Mouse (Mus musculus): ENCODE measurements around the gene Lypd6b. TPM values are rescaled to one million over a fixed set of nuclear protein-coding genes. Genes with fewer than 3 reads are reported as not detected.

Lypd6b gene
- total RNA-seq (2022) = 10 to 100 TPM in 2 of 4 experiments, 1 to 10 TPM in 2; 9.0 to 10.3 (median 9.7) TPM

DNA sequence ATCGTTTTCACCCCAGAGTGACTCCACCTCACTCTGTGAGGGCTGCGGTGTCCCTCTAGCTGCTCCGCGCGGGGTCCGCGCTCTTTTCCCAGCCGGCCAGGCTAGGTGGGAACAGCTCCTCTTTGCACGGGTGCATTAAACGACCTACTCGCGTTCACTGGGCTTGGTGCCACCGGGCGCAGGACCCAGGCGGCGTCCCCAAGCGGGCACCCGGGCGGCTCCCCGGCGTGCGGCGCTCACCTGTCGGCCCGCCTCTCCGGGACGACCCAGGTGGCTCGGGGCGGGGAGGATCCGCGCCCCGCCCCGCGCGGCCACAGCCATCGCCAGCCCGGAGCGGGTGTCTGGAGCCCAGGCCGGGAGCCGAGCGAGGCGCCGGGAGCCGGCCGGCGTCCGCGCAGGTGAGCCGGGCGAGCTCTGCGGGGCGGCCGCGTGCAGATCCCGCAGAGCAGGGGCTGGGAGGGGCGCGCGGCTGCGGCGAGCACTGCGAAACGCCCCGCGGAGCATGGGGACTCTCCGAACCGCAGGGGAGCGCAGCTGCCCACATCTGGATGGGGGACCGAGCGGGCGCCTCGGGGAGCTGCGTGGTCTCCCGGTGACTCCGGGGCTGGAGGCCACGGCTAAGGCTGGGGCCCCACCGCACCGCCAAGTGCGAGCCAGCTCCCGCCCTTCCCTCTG, at the start of gene Lypd6b:
Gene Lypd6b, plus strand, starts transcription at position 313 of the 675 bp plus-strand sequence.
- DNase-seq (ENCODE audit: low spot score in 2 of 2) = no peak

DNA sequence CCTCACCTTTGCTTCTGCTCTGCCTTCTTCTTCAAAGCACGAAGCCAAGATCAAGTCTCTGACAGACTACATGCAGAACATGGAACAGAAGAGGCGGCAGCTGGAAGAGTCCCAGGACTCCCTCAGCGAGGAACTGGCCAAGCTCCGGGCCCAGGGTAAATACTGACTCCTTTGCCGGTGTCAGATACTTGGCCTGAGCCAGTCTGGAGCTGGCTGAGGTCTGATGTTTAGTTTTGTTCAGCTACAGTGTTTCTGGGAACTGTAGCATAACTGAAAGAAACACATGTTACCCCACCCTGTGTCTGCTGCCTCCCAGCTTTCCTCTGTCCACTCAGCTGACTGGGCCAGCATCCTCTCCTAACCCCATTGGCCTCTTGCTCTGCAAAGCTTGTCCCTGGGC, 48.4 kb upstream of the Lypd6b start:
- DNase-seq (ENCODE audit: low spot score in 2 of 2) = no peak

DNA sequence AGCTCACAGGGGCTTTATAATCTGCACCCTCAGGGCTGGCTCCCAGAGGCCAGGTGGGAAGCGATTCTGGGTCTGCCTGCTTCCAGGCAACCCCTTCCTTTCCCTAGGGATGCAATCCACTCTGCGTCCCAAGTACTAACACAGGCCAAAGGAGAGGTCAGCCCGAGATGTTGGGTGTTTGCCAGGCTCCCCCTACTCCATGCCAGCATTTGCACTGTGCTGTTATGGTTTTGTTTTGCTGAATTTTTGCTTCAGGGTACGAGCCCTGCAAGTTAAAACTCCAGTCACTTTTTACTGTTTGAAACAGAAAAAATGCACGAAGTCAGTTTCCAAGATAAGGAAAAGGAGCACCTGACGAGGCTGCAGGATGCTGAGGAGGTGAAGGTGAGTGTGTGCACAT, 46.5 kb upstream of the Lypd6b start:
- no peak for DNase-seq (ENCODE audit: low spot score in 2 of 2)

DNA sequence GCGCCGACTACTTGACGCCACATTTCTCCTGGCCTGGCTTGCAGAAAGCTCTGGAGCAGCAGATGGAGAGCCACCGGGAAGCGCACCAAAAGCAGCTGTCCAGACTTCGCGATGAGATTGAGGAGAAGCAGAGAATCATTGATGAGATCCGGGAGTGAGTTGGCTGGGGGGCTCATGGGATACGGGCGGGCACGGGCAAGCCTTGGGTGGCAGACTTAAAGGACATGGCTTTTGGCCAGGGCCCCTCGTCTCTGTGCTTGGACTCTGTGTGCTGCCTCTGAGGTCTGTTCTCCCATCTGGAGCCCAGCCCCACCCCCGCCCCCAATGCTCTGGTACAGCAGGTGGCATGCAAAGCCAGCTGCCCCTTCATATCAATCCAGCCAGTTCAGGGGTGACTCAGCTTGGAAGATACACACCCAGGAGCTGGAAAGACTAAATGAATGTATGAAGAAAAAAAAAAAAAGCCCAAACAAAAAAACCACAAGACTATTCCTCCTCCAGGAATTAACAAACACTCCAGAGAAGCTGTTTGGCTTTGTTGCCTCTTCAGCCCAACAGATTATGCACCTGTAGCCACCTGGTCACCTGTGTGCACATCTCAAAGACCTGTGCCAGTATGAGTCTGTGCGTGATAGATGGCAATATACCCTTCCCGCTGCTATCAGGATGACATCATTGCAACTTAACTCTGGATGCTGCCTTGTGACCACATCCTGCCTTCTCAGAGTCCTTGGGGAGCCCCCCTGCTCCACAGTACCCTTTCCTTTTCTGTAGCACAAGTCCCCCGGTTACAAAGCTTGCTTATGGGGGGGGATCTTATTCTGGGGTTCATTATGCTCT, 45.4 kb upstream of the Lypd6b start:
- peak in 1 of 2 experiments; percentile 63 for DNase-seq (ENCODE audit: low spot score in 2 of 2)

DNA sequence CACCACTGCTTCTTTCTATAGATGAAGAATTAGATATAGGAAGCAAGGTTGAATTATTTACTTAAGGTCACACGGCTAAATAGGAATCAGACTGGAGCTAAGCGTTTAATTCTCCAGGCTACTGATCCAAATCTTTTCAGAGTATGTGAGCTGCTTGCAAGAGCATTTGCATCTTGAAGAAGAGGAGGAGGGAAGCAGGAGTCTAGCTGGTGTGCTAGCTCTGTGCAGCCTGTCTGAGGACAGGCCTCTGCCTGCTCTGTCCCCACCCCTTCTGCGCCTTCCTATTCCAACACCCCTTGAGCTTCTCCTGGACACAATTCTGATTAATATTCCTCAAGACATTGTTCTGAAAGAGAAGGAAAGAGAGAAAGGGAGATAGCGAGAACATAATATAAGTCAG, 44.6 kb upstream of the Lypd6b start:
- DNase-seq (ENCODE audit: low spot score in 2 of 2) = no peak

DNA sequence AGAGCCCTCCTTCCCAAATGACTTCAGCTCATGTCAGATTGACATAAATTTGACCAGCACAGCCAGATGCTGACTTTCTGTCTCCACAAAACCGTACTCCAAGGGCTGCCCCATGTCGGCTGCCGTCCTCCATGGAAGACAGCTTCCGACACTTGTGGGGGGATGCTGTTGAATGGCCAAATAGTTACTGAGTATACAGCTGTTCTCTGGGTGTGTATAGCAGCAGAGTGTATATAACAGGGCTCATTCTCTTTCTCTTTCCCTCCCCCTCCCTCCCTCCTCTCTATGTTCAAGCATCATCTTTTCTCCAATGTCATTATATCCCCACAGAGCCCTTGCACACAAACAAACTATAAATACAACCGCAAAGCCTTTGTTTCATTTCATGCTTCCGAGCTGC, 43.7 kb upstream of the Lypd6b start:
- no peak for DNase-seq (ENCODE audit: low spot score in 2 of 2)

DNA sequence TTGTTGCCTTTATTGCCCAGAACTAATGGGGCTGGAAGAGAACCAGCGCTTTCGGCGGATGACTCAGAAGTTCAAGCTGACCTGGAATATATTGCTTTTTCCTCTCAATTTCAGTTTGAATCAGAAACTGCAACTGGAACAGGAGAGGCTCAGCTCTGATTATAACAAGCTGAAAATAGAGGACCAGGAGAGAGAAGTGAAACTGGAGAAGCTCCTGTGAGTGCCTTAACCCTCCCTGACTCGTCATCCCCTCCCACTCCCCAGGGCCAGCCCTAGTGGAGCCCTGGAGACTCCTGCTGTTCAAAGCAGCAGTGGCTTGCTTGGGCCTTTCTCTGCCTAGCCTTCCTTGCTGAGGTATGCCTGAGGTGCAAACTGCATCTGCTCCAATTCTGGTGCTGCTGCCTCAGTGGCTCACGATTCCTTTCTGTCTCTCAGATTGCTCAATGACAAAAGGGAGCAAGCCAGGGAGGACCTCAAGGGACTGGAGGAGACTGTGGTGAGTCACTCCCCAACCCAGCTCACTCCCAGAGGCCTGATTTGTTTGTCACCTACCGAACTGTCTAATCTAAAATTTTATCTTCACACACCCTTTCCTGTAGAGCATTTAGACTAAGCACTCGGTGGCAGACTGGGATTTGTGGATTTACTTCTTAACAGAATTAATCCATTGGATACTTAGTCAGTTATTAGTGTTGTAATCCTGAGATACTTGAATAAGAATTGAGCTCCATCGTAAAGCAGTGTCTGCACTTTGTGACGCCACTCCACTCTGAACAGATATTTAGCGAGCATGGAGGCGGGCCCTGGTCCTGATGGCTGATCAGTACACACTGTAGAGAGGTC, 43.0 kb upstream of the Lypd6b start:
- DNase-seq (ENCODE audit: low spot score in 2 of 2) = no peak

DNA sequence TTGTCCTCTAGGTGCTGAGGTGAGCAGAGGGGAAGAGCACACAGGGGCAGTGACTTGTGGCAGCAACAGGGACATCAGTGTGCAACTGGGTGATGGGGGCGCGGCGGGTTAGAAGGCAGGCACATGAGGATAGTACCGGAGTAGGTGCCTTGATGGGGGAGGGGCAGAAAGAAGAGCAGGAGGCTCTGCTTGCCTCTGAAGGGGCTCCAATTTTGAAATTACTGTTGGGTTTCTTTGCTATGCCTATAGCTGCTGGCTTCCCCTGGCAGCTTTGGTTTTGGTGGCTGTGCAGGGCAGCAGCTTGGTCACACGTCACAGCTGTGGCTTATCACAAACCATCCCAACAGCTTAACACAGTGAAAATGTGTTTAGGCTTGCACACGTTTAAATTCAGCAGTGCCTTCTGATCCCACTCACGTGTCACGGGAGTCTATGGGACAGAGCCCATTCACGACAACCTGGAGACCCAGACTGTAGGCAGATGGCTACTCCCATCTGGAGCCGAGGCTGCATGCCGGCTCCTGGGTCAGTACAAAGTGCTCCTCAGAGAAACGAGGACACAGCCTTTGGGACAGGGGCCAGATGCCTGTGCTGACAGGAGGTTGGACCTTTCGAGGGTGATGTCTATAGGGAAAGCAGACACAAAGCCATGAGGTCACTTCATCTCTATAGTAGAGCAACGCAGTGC, 42.2 kb upstream of the Lypd6b start:
- DNase-seq (ENCODE audit: low spot score in 2 of 2) = no peak

DNA sequence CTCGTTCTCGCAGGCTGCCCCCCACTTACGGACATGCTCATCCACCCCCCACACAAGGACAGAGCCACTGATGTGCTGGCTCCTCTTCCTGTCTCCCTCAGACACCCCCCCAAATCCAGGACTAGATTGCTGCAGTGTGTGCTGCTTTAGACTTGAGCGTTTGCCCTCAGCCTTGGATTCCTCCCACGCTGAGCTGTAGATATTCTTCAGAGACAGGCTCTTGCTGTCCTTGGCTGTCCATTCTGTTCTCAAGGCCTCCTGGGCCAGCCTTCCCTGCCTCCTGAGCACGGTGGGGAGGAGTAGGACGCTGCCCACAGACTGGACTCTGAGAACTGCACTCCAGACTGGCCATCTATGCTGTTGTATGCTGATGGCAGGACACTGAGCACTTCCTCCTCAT, 40.5 kb upstream of the Lypd6b start:
- no peak for DNase-seq (ENCODE audit: low spot score in 2 of 2)

DNA sequence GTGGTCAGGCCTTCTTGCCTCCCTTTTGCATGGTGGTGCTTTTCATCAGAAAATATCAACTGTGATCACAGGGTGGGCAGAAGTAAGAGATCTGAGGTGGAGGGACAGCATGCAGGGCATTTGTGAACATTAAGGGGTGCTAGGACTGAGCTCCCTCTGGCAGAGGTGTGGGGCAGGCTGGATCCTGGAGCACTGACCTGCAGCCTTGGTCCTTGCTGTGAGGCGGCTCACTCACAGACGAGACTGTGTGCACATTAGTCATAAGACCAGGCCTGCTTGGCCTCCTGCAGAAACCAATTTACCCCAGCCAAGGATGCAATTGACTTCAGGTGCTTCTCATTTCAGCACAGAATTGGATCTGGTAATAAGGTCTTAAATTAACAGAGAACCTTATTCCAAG, 39.8 kb upstream of the Lypd6b start:
- no peak for DNase-seq (ENCODE audit: low spot score in 2 of 2)

DNA sequence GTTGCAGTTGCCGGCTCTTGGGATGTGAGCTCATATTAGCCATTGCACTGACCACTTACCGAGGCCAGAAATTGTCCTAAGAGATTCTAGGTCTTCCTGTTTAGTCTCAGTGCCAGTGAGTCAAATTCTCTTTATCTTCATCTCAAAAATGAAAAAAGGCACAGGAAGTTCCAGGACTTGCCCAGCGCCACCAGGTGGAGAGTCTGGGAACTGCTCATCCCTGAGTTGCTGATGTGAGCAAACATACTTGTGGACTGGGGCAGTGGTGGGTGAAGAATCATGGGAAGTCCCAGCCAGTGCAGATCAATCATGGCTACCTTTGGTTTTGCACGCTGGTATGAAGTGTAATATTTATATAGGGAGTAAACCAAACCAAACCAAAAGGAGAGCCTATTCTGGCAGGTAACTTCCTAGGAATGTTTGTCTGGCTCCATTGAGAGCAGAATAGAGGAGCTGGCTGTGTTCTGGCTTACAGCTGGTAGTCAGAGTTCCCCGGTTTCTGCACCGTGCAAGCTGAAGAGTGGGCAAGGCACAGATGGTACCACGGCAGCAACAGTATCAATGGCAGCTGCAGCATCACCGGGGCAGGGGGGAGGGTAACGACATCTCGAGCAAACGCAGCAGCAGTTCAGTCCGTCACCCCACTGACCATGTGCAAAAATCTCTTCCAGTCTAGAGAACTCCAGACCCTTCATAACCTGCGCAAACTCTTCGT, 38.7 kb upstream of the Lypd6b start:
- peak in 1 of 2 experiments; percentile 62 for DNase-seq (ENCODE audit: low spot score in 2 of 2)

DNA sequence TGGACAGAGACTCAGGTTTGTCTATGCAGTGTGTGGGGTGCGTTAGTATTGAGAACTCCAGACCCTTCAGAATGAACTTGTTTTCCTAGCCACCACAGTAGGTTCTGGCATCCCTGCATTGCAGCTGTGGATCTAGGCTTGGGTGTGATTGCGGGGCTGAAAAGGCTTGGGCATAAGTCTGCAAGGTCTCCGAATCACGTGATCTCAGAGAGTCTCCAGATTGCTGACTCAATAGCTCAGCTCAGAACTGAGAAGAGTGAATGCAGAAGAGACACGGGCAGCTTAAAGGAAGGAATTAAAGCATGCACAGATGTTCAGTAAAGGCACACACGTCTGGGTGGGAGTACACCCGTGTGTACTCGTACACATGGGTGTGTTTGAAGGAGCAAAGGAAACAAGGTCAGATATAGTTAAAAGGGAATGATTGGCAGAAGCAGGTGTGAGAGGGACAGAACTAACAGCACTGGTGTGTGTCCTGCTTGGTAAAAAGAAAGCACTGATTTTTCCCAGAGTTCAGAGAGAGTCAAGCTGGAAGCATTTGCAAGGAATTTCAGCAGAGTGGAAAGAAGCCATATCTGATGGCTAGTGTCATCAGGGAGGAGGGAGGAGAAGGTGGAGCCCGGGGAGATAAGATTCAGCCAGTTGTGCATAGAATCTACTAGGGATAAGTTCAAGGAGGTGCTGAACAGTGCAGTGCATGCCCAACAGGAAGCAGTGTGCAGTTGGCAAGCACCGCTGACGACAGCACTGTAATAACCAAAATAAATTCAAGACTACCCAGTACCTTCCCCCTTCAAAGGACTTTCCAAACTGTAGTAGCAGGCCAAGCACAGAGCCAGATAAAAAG, 37.5 kb upstream of the Lypd6b start:
- no peak for DNase-seq (ENCODE audit: low spot score in 2 of 2)

DNA sequence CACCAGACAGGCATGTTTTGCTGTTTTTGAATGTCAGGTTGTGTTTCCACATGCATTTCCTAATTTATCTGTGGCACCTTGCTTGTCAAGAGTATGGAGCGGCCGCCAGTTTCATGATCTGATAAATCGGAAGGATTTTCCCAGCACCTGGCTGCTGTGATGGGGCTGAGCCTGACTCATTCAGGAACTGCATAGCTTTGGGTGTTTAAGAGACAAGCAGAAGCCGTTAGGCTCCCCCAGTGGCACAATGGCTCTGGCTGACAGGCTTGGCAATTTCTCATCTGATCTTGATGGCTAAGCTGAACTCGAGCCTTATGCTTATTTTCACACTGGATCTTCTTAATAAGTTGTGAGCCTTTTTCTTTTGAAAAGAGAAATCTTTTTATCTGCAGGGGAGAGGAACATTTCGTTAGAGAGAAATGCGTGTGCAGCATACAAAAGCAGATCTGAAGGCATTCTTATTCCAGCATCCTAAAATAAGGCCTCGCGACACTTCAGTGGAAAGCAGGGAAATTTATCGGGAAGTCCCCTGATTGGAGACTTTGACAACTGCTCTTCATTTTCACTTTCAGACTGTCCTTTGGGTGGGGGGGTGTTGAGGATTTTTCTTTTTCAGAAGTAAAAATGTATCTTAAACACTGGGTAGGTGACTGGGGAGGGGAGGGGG, 35.8 kb upstream of the Lypd6b start:
- no peak for DNase-seq (ENCODE audit: low spot score in 2 of 2)

DNA sequence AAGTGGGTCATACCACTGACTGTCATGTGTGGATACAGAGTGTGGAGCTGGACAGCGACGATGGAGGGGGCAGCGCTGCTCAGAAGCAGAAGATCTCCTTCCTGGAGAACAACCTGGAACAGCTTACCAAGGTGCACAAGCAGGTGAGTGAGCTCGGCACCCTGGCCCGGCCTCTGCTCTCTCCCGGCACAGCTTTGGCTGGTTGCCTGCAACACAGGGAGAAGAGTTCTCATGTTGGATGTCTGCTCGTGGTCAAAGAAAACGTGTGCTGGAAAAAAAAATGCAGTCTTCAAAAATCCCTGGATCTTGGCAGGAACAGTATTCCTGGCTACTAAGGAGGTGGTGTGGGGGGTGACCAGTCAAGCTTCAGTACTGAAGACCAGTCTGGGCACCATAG, 35.3 kb upstream of the Lypd6b start:
- DNase-seq (ENCODE audit: low spot score in 2 of 2) = no peak

DNA sequence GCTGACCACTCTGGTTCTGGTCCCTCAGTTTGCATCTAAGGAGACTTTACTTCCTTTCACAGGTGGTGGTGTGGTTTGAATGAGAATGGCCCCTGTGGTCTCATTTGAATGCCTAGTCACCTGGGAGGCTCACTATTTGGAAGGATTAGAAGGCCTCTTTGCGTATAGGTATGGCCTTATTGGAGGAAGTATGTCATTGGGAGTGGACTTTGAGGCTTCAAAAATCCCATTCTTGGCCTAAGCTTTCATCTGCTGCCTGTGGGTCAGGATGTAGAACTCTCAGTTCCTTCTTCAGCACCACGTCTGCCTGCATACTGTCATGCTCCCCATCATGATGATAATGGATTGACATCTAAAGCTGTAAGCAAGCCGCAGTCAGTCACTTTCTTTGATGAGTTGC, 34.4 kb upstream of the Lypd6b start:
- no peak for DNase-seq (ENCODE audit: low spot score in 2 of 2)

DNA sequence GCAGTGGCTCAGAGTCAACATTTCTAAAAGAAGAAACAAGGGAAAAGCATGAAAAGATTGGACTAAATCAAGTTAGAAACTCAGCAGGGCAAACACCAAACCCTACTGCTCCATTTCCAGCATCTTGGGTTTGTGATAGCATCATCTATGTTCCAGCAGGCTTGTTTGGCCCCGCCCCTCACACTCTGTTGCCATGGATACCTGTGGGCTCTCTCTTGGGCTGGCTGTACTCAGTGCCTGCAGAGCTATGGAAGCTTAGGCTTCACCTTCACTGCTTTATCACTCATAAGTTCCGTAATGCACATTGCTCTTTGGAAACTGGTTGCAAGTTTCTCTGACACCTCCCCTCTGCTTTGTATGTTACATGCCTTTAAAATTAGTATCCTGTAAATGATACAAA, 32.4 kb upstream of the Lypd6b start:
- no peak for DNase-seq (ENCODE audit: low spot score in 2 of 2)

DNA sequence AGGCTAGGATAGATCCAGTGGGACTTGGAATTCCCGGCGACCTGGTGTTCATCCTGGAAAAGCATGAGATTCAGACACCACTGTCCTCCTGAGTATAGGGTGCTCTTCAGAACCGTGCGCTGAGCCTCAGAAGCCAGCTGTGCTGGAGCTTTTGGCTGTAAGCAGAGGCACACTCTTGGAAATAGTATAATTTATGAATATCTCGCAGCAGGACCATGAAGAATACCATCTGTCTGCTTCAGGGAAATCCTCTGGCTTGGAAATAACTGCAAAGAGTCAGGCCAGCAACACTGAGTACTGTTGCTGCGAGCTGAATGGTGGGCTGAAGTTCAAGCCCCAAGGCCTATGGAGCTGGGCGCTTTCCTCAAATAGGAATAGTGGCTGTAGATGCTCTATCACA, 29.9 kb upstream of the Lypd6b start:
- no peak for DNase-seq (ENCODE audit: low spot score in 2 of 2)

DNA sequence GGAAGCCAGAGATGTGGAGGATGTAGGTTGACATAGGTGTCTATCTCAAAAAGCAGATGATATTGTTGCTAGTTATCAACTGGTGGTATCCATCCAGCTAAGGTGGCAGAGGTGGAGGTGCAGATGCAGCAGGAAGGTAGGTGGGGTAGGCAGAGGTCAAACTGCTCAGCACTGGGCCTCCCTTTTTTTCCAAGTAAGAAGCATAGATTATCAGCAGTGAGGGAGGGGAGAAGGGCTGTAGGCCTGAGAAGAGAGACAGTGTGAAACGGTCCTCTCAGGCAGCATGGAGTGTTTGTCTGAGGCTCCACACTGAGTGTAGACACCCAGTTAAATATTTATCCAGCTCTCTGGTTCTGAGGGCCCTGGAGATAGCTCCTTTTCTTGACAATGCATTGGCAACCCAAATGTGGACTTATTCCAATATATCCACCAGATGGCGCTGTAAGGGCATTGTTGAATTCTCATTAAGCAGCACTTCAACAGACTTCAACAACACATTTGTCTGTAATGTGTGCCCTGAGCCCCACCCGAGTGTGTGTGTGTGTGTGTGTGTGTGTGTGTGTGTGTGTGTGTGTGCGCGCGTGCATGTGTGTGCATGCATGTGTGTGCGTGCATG, 23.0 kb upstream of the Lypd6b start:
- DNase-seq (ENCODE audit: low spot score in 2 of 2) = no peak

DNA sequence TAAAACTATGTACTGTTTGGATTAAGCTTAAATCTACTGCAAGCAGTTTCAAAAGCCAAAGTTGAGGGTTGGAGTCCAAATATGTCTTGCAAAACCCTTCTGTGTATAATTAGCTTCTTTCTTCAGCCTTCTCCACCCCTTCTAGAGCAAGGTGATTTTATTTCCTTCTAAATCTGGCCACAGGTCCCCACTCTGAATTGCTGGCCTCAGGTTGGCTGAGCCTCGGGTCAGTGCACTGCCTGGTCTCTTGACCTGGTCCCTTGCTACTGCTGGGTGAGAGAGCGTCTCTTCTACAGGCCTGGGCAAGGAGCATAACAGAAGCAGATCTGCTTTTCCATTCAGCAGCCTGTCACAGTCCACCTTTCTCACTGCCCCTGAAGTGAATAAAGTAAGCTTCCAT, 18.6 kb upstream of the Lypd6b start:
- no peak for DNase-seq (ENCODE audit: low spot score in 2 of 2)
